Mouse (Mus musculus) myocyte (in vitro differentiated cells): Measurements from ENCODE around the gene Usp2.

Experiments used
- CEBPB ChIP-seq: IDR thresholded peaks from 2 replicates; pipeline ENCODE4 v1.6.1; 2011; ENCODE audit warnings: mild to moderate bottlenecking, moderate library complexity; ENCODE audit not compliant: poor library complexity, insufficient read depth, severe bottlenecking
- E2F4 ChIP-seq: IDR thresholded peaks from one replicate; pipeline ENCODE4 v1.6.1; 2011; ENCODE audit warnings: mild to moderate bottlenecking, control low read depth, moderate library complexity; ENCODE audit not compliant: insufficient read depth
- MAX ChIP-seq: IDR thresholded peaks from one replicate; pipeline ENCODE4 v1.6.1; 2011; ENCODE audit warnings: low read depth, mild to moderate bottlenecking, control low read depth
- MYOD1 ChIP-seq, 3 experiments: IDR thresholded peaks; one replicate each; pipeline ENCODE4 v1.6.1; 2011; ENCODE audit warnings: control low read depth in 2 of 3, low read depth in 2 of 3, mild to moderate bottlenecking in 2 of 3, moderate library complexity in 1 of 3; ENCODE audit not compliant: insufficient read length in 2 of 3, control insufficient read depth in 1 of 3
- MYOG ChIP-seq, 3 experiments: IDR thresholded peaks; one replicate each; pipeline ENCODE4 v1.6.1; 2011; ENCODE audit warnings: control low read depth in 2 of 3, low read depth in 2 of 3, mild to moderate bottlenecking in 2 of 3; ENCODE audit not compliant: insufficient read length in 2 of 3, control insufficient read depth in 1 of 3, insufficient read depth in 1 of 3
- POLR2A ChIP-seq: IDR thresholded peaks from one replicate; pipeline ENCODE4 v1.6.1; 2011; ENCODE audit warnings: low read depth, mild to moderate bottlenecking, control low read depth, moderate library complexity; ENCODE audit not compliant: insufficient read length
- POLR2AphosphoS2 ChIP-seq: IDR thresholded peaks from one replicate; pipeline ENCODE4 v1.6.1; 2011; ENCODE audit warnings: low read depth, control low read depth; ENCODE audit not compliant: insufficient read length
- REST ChIP-seq: IDR thresholded peaks from one replicate; pipeline ENCODE4 v1.6.1; 2011; ENCODE audit warnings: mild to moderate bottlenecking, control low read depth, moderate library complexity; ENCODE audit not compliant: insufficient read depth, insufficient read length
- SRF ChIP-seq: IDR thresholded peaks from one replicate; pipeline ENCODE4 v1.6.1; 2011; ENCODE audit warnings: low read depth; ENCODE audit not compliant: control insufficient read depth, insufficient read length
- TCF12 ChIP-seq: IDR thresholded peaks from one replicate; pipeline ENCODE4 v1.6.1; 2011; ENCODE audit warnings: mild to moderate bottlenecking, control low read depth; ENCODE audit not compliant: poor library complexity, insufficient read depth, severe bottlenecking
- TCF3 ChIP-seq: IDR thresholded peaks from one replicate; pipeline ENCODE4 v1.6.1; 2011; ENCODE audit warnings: low read depth, control low read depth; ENCODE audit not compliant: insufficient read length
- USF1 ChIP-seq: IDR thresholded peaks from one replicate; pipeline ENCODE4 v1.6.1; 2011; ENCODE audit warnings: low read depth, mild to moderate bottlenecking, control low read depth, moderate library complexity

- TF ChIP-seq REST: no peak
- no peak for TF ChIP-seq MYOD1 (IDR thresholded peaks at IDR 0.05; ENCODE audit: control insufficient read depth in 1 of 3, insufficient read length in 2 of 3, low read depth in 2 of 3)
- no peak for TF ChIP-seq POLR2A
- TF ChIP-seq TCF12: no peak
- TF ChIP-seq MAX: no peak
- TF ChIP-seq E2F4: no peak
- no peak for TF ChIP-seq USF1
- no peak for TF ChIP-seq CEBPB
- no peak for TF ChIP-seq MYOG (IDR thresholded peaks at IDR 0.05; ENCODE audit: control insufficient read depth in 1 of 3, insufficient read depth in 1 of 3, insufficient read length in 2 of 3, low read depth in 2 of 3)
- no peak for TF ChIP-seq POLR2AphosphoS2
- TF ChIP-seq SRF: no peak
- no peak for TF ChIP-seq TCF3
Measured at GRCm38 (mm10) chr9:44094737-44095136, 27.9 kb downstream of the Usp2 start.
